23 mouse cellular contexts compared by ENCODE assay signal in the genomic region with DNA sequence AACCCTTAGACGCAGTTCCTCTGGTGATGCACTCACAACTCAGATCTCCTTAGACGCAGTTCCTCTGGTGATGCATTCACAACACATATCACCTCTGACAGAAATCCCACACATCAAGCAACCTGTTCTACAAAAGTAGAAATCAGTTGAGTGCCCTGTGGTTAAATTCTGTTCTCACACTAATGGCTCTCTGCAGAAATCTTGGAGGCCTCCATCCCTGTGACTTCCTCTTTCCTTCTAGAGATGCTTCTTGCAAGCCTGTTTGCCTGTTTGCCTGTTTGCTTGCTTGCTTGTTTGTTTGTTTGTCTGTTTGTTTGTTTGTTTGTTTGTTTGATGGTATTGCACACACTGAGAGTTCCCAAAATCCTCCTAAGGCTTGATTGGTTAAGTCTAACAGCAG.
DNase-seq lines count a peak whose midpoint lies in the region; ATAC-seq and TF ChIP-seq lines count a peak whose summit lies in the region.
"Had no signal": no experiment of that assay in that cellular context is flagged by ENCODE, and none has a peak within 500 bp of the region (broad histone marks: within the 10 kb centered on the region; RNA-seq: fewer than 3 reads in every experiment).

No protein-coding gene starts in this region.

- no peaks in the 10 kb centered on the region for H3K9me3 ChIP-seq in liver, postnatal 0 days (ENCODE audit: low read length)
- H3K9me3 ChIP-seq: embryonic facial prominence, embryonic 13.5 days; embryonic facial prominence, embryonic 15.5 days; forebrain, embryonic 10.5 days; forebrain, embryonic 12.5 days had no signal

- WGBS in liver, postnatal 0 days (ENCODE audit: insufficient replicate concordance), result 60% methylated on average over 2 of the region's 2 CpGs

- no peak overlapping the region for H3K4me3 ChIP-seq in liver, postnatal 0 days (ENCODE audit: low read depth, low read length)
- H3K4me3 ChIP-seq: embryonic facial prominence, embryonic 13.5 days; embryonic facial prominence, embryonic 15.5 days; erythroblast, embryonic 14.5 days; forebrain, embryonic 10.5 days; forebrain, embryonic 12.5 days had no signal

- no peak overlapping the region for H3K9ac ChIP-seq in liver, postnatal 0 days (replicated peaks)
- H3K9ac ChIP-seq: embryonic facial prominence, embryonic 13.5 days; embryonic facial prominence, embryonic 15.5 days; forebrain, embryonic 12.5 days had no signal

- peak; percentile 51 for DNase-seq in 416B (ENCODE audit: low read depth)
- no peak for DNase-seq in liver, postnatal 0 days
- no peak for DNase-seq in heart, postnatal 14 days
- DNase-seq: adrenal gland, adult 8-10 months; adrenal gland, postnatal 14 days; adrenal gland, postnatal 36 days; cerebellum, adult 11-12 months; cerebellum, adult 2 months; cerebellum, adult 9-10 months; cerebellum, postnatal 10 days; cerebellum, postnatal 25 days; embryo, embryonic 11 days had no signal

- H3K4me2 ChIP-seq in liver, postnatal 0 days (ENCODE audit: low read depth, low read length), result no peak overlapping the region
- H3K4me2 ChIP-seq: embryonic facial prominence, embryonic 13.5 days; embryonic facial prominence, embryonic 15.5 days; forebrain, embryonic 12.5 days had no signal

- H3K4me1 ChIP-seq in liver, postnatal 0 days (ENCODE audit: insufficient read depth), result no peaks in the 10 kb centered on the region
- H3K4me1 ChIP-seq: embryonic facial prominence, embryonic 13.5 days; embryonic facial prominence, embryonic 15.5 days had no signal

- H3K27ac ChIP-seq in liver, postnatal 0 days (ENCODE audit: low read depth), result no peak overlapping the region
- H3K27ac ChIP-seq: embryonic facial prominence, embryonic 13.5 days; embryonic facial prominence, embryonic 15.5 days; forebrain, embryonic 10.5 days; forebrain, embryonic 12.5 days had no signal

- H3K36me3 ChIP-seq in liver, postnatal 0 days (replicated peaks; ENCODE audit: insufficient read depth, low read length), result no peaks in the 10 kb centered on the region
- H3K36me3 ChIP-seq: embryonic facial prominence, embryonic 13.5 days; embryonic facial prominence, embryonic 15.5 days; forebrain, embryonic 10.5 days; forebrain, embryonic 12.5 days had no signal

- no peak for TF ChIP-seq EP300 in liver, postnatal 0 days (IDR thresholded peaks at IDR 0.05; ENCODE audit: low read depth)

- H3K27me3 ChIP-seq in liver, postnatal 0 days (ENCODE audit: insufficient read depth, low read length), result no peaks in the 10 kb centered on the region
- H3K27me3 ChIP-seq: embryonic facial prominence, embryonic 13.5 days; embryonic facial prominence, embryonic 15.5 days had no signal

- ATAC-seq in common myeloid progenitor, adult 5-6 weeks (replicated peaks; ENCODE audit: low read depth, poor library complexity, severe bottlenecking), result 0 out of 2 replicates have a peak, but pooled peaks have one; percentile 29
- ATAC-seq in megakaryocyte progenitor cell, adult 5-6 weeks (replicated peaks; ENCODE audit: poor library complexity), result peak; percentile 31; the same call in 1 of the 2 replicates
- ATAC-seq in liver, postnatal 0 days, result no peak
- ATAC-seq: activated CD4-positive, CD25-positive, alpha-beta regulatory T cell, adult 4 months; forebrain, embryonic 14.5 days; forebrain, embryonic 16.5 days; Patski had no signal

- TF ChIP-seq CTCF in liver, postnatal 0 days (IDR thresholded peaks at IDR 0.05; ENCODE audit: low read depth), result no peak

- intact Hi-C loops in heart, postnatal 14 days (cut with DNase I), result no loop called here
